Mouse (Mus musculus): ENCODE measurements around the gene Olfr1105. TPM values are rescaled to one million over a fixed set of nuclear protein-coding genes. Genes with fewer than 3 reads are reported as not detected.

Olfr1105 gene
- total and polyA plus RNA-seq, 3 experiments, result not detected

- Histone ChIP-seq H3K27ac (ENCODE audit: insufficient read depth, low read depth) (no peak within 1 kb of the TSS), H3K27me3 (replicated peaks) (no peaks in the 10 kb centered on the region), H3K9me3 (replicated peaks; ENCODE audit: low read length) (peaks cover 20% of the 10 kb centered on the region), H3K9ac (ENCODE audit: insufficient read depth, low read depth) (no peak within 1 kb of the TSS), H3K4me1 (ENCODE audit: control insufficient read depth in 1 of 2, insufficient read depth in 2 of 2) (no peaks in the 10 kb centered on the region), H3K36me3 (replicated peaks in 1 of 2; ENCODE audit: control insufficient read depth in 1 of 2, insufficient read depth in 1 of 2, low read length in 1 of 2) (no peaks in the 10 kb centered on the region), H3K4me3 (replicated peaks in 1 of 3; ENCODE audit: low read depth in 2 of 3, low read length in 2 of 3, poor library complexity in 1 of 3) (no peak within 1 kb of the TSS), H3K4me2 (ENCODE audit: insufficient read depth, low read depth, poor library complexity, severe bottlenecking) (no peak within 1 kb of the TSS), H3K79me2 (replicated peaks; ENCODE audit: control insufficient read depth, extremely low read depth, insufficient read depth, poor library complexity, severe bottlenecking) (no peaks in the 10 kb centered on the region)
- TF ChIP-seq IRF4 (IDR thresholded peaks at IDR 0.05; ENCODE audit: low read depth, low read length) (no peak), ELF1 (IDR thresholded peaks at IDR 0.05; ENCODE audit: low read depth, low read length) (no peak), CHD2 (IDR thresholded peaks at IDR 0.05; ENCODE audit: low read length) (no peak), MEF2A (IDR thresholded peaks at IDR 0.05; ENCODE audit: borderline replicate concordance, low read depth, low read length) (no peak), E2F4 (IDR thresholded peaks at IDR 0.05; ENCODE audit: insufficient replicate concordance, low read depth, low read length) (no peak), TBP (conservative IDR thresholded peaks at IDR 0.05; ENCODE audit: low read depth, low read length) (no peak)
- no peak for DNase-seq (ENCODE audit: extremely low read depth)
- in situ Hi-C loops (cut with MboI; ENCODE audit: low pct_ligation_motif_present, low pct_unique_long_range_greater_than_20kb, low sequenced_read_pairs) (no loop called here), dilution Hi-C loops (cut with MboI; ENCODE audit: extremely low pct_ligation_motif_present, extremely low pct_unique_long_range_greater_than_20kb, low sequenced_read_pairs) (no loop called here)
These were observed 45.2 kb downstream of the Olfr1105 start, which contains the start of gene Olfr1101 for GRCm38 (mm10) chr2:86991121-86991520. Gene Olfr1101 (minus strand): TSS chr2:86991221.

Other genes starting within 250 kb of the Olfr1105 start
Only the 20 nearest of the 21 such genes appear.
- not detected in 2 replicates for gene Olfr141, start 226.5 kb downstream of the Olfr1105 start, total RNA-seq (2012; rRNA removed)
- gene Olfr141, start 226.5 kb downstream of the Olfr1105 start, total RNA-seq (2014; rRNA removed), result not detected in 2 replicates
- gene Olfr141, start 226.5 kb downstream of the Olfr1105 start, polyA plus RNA-seq (2012; ENCODE audit: insufficient read length, low read depth), result not detected in 2 replicates
- not detected in 2 replicates for gene Olfr1094, start 211.9 kb downstream of the Olfr1105 start, total RNA-seq (2012; rRNA removed)
- gene Olfr1094, start 211.9 kb downstream of the Olfr1105 start, total RNA-seq (2014; rRNA removed), result not detected in 2 replicates
- not detected in 2 replicates for gene Olfr1094, start 211.9 kb downstream of the Olfr1105 start, polyA plus RNA-seq (2012; ENCODE audit: insufficient read length, low read depth)
- not detected in 2 replicates for gene Olfr1095, start 184.8 kb downstream of the Olfr1105 start, total RNA-seq (2012; rRNA removed)
- gene Olfr1095, start 184.8 kb downstream of the Olfr1105 start, total RNA-seq (2014; rRNA removed), result not detected in 2 replicates
- not detected in 2 replicates for gene Olfr1095, start 184.8 kb downstream of the Olfr1105 start, polyA plus RNA-seq (2012; ENCODE audit: insufficient read length, low read depth)
- not detected in 2 replicates for gene Gm13723, start 161.7 kb downstream of the Olfr1105 start, total RNA-seq (2012; rRNA removed)
- gene Gm13723, start 161.7 kb downstream of the Olfr1105 start, total RNA-seq (2014; rRNA removed), result not detected in 2 replicates
- not detected in 2 replicates for gene Gm13723, start 161.7 kb downstream of the Olfr1105 start, polyA plus RNA-seq (2012; ENCODE audit: insufficient read length, low read depth)
- not detected in 2 replicates for gene Olfr1097, start 144.3 kb downstream of the Olfr1105 start, total RNA-seq (2012; rRNA removed)
- gene Olfr1097, start 144.3 kb downstream of the Olfr1105 start, total RNA-seq (2014; rRNA removed), result not detected in 2 replicates
- gene Olfr1097, start 144.3 kb downstream of the Olfr1105 start, polyA plus RNA-seq (2012; ENCODE audit: insufficient read length, low read depth), result not detected in 2 replicates
- not detected in 2 replicates for gene Olfr1098, start 112.0 kb downstream of the Olfr1105 start, total RNA-seq (2012; rRNA removed)
- gene Olfr1098, start 112.0 kb downstream of the Olfr1105 start, total RNA-seq (2014; rRNA removed), result not detected in 2 replicates
- gene Olfr1098, start 112.0 kb downstream of the Olfr1105 start, polyA plus RNA-seq (2012; ENCODE audit: insufficient read length, low read depth), result not detected in 2 replicates
- not detected in 2 replicates for gene Olfr1099, start 75.8 kb downstream of the Olfr1105 start, total RNA-seq (2012; rRNA removed)
- gene Olfr1099, start 75.8 kb downstream of the Olfr1105 start, total RNA-seq (2014; rRNA removed), result not detected in 2 replicates
- gene Olfr1099, start 75.8 kb downstream of the Olfr1105 start, polyA plus RNA-seq (2012; ENCODE audit: insufficient read length, low read depth), result not detected in 2 replicates
- not detected in 2 replicates for gene Olfr1100, start 56.6 kb downstream of the Olfr1105 start, total RNA-seq (2012; rRNA removed)
- gene Olfr1100, start 56.6 kb downstream of the Olfr1105 start, total RNA-seq (2014; rRNA removed), result not detected in 2 replicates
- gene Olfr1100, start 56.6 kb downstream of the Olfr1105 start, polyA plus RNA-seq (2012; ENCODE audit: insufficient read length, low read depth), result not detected in 2 replicates
- not detected in 2 replicates for gene Olfr1101, start 45.3 kb downstream of the Olfr1105 start, total RNA-seq (2012; rRNA removed)
- gene Olfr1101, start 45.3 kb downstream of the Olfr1105 start, total RNA-seq (2014; rRNA removed), result not detected in 2 replicates
- not detected in 2 replicates for gene Olfr1101, start 45.3 kb downstream of the Olfr1105 start, polyA plus RNA-seq (2012; ENCODE audit: insufficient read length, low read depth)
- gene Olfr1102, start 38.1 kb downstream of the Olfr1105 start, total RNA-seq (2012; rRNA removed), result not detected in 2 replicates
- not detected in 2 replicates for gene Olfr1102, start 38.1 kb downstream of the Olfr1105 start, total RNA-seq (2014; rRNA removed)
- not detected in 2 replicates for gene Olfr1102, start 38.1 kb downstream of the Olfr1105 start, polyA plus RNA-seq (2012; ENCODE audit: insufficient read length, low read depth)
- not detected in 2 replicates for gene Olfr1104, start 9.5 kb downstream of the Olfr1105 start, total RNA-seq (2012; rRNA removed)
- gene Olfr1104, start 9.5 kb downstream of the Olfr1105 start, total RNA-seq (2014; rRNA removed), result not detected in 2 replicates
- not detected in 2 replicates for gene Olfr1104, start 9.5 kb downstream of the Olfr1105 start, polyA plus RNA-seq (2012; ENCODE audit: insufficient read length, low read depth)
- not detected in 2 replicates for gene Olfr1106, start 15.7 kb upstream of the Olfr1105 start, total RNA-seq (2012; rRNA removed)
- gene Olfr1106, start 15.7 kb upstream of the Olfr1105 start, total RNA-seq (2014; rRNA removed), result not detected in 2 replicates
- not detected in 2 replicates for gene Olfr1106, start 15.7 kb upstream of the Olfr1105 start, polyA plus RNA-seq (2012; ENCODE audit: insufficient read length, low read depth)
- gene Olfr1107, start 39.3 kb upstream of the Olfr1105 start, total RNA-seq (2012; rRNA removed), result not detected in 2 replicates
- gene Olfr1107, start 39.3 kb upstream of the Olfr1105 start, total RNA-seq (2014; rRNA removed), result not detected in 2 replicates
- gene Olfr1107, start 39.3 kb upstream of the Olfr1105 start, polyA plus RNA-seq (2012; ENCODE audit: insufficient read length, low read depth), result not detected in 2 replicates
- not detected in 2 replicates for gene Olfr1109, start 59.5 kb upstream of the Olfr1105 start, total RNA-seq (2012; rRNA removed)
- gene Olfr1109, start 59.5 kb upstream of the Olfr1105 start, total RNA-seq (2014; rRNA removed), result not detected in 2 replicates
- not detected in 2 replicates for gene Olfr1109, start 59.5 kb upstream of the Olfr1105 start, polyA plus RNA-seq (2012; ENCODE audit: insufficient read length, low read depth)
- gene Olfr259, start 78.0 kb upstream of the Olfr1105 start, total RNA-seq (2012; rRNA removed), result not detected in 2 replicates
- not detected in 2 replicates for gene Olfr259, start 78.0 kb upstream of the Olfr1105 start, total RNA-seq (2014; rRNA removed)
- not detected in 2 replicates for gene Olfr259, start 78.0 kb upstream of the Olfr1105 start, polyA plus RNA-seq (2012; ENCODE audit: insufficient read length, low read depth)
- gene Olfr1110, start 103.8 kb upstream of the Olfr1105 start, total RNA-seq (2012; rRNA removed), result not detected in 2 replicates
- gene Olfr1110, start 103.8 kb upstream of the Olfr1105 start, total RNA-seq (2014; rRNA removed), result not detected in 2 replicates
- not detected in 2 replicates for gene Olfr1110, start 103.8 kb upstream of the Olfr1105 start, polyA plus RNA-seq (2012; ENCODE audit: insufficient read length, low read depth)
- gene Olfr1111, start 116.1 kb upstream of the Olfr1105 start, total RNA-seq (2012; rRNA removed), result not detected in 2 replicates
- gene Olfr1111, start 116.1 kb upstream of the Olfr1105 start, total RNA-seq (2014; rRNA removed), result not detected in 2 replicates
- gene Olfr1111, start 116.1 kb upstream of the Olfr1105 start, polyA plus RNA-seq (2012; ENCODE audit: insufficient read length, low read depth), result not detected in 2 replicates
- not detected in 2 replicates for gene Olfr1112, start 151.3 kb upstream of the Olfr1105 start, total RNA-seq (2012; rRNA removed)
- not detected in 2 replicates for gene Olfr1112, start 151.3 kb upstream of the Olfr1105 start, total RNA-seq (2014; rRNA removed)
- not detected in 2 replicates for gene Olfr1112, start 151.3 kb upstream of the Olfr1105 start, polyA plus RNA-seq (2012; ENCODE audit: insufficient read length, low read depth)
- not detected in 2 replicates for gene Olfr1113, start 172.4 kb upstream of the Olfr1105 start, total RNA-seq (2012; rRNA removed)
- gene Olfr1113, start 172.4 kb upstream of the Olfr1105 start, total RNA-seq (2014; rRNA removed), result not detected in 2 replicates
- gene Olfr1113, start 172.4 kb upstream of the Olfr1105 start, polyA plus RNA-seq (2012; ENCODE audit: insufficient read length, low read depth), result not detected in 2 replicates
- not detected in 2 replicates for gene Olfr1115, start 211.5 kb upstream of the Olfr1105 start, total RNA-seq (2012; rRNA removed)
- not detected in 2 replicates for gene Olfr1115, start 211.5 kb upstream of the Olfr1105 start, total RNA-seq (2014; rRNA removed)
- not detected in 2 replicates for gene Olfr1115, start 211.5 kb upstream of the Olfr1105 start, polyA plus RNA-seq (2012; ENCODE audit: insufficient read length, low read depth)